Mouse (Mus musculus): ENCODE measurements around the gene Pde3a.

Pde3a gene

GRCm38 (mm10) chr6:141522541-141522940, 273.5 kb downstream of the Pde3a start:
- no peak for DNase-seq

- DNase-seq, result no peak
These were observed 274.9 kb downstream of the Pde3a start, which contains the start of gene Slco1c1 for GRCm38 (mm10) chr6:141523747-141524640. TSS of gene Slco1c1 (plus strand) at chr6:141524368.

GRCm38 (mm10) chr6:141525787-141526186, 276.7 kb downstream of the Pde3a start:
- DNase-seq, result no peak

GRCm38 (mm10) chr6:141530865-141531264, 281.8 kb downstream of the Pde3a start:
- DNase-seq, result no peak

GRCm38 (mm10) chr6:141537298-141537697, 288.2 kb downstream of the Pde3a start:
- DNase-seq, result peak; percentile 9 to 31

GRCm38 (mm10) chr6:141541136-141541535, 292.1 kb downstream of the Pde3a start:
- DNase-seq, result no peak

GRCm38 (mm10) chr6:141543344-141543743, 294.3 kb downstream of the Pde3a start:
- DNase-seq, result peak; percentile 20 to 50
